Mouse (Mus musculus) T-helper 2 cell (primary cell): Measurements from ENCODE around the gene Specc1.

Experiments
- in situ Hi-C: fragments of 300-600 bp; cut with MboI, MseI; formaldehyde crosslinking; loops from one replicate; pipeline ENCODE4 v1.15.1; 2025; ENCODE audit warnings: high pct_unique_total_duplicates

Gene Specc1

GRCm38 (mm10) chr11:62240631-62241261, 284.2 kb downstream of the Specc1 start:
- in situ Hi-C loops: no loop called here

DNA sequence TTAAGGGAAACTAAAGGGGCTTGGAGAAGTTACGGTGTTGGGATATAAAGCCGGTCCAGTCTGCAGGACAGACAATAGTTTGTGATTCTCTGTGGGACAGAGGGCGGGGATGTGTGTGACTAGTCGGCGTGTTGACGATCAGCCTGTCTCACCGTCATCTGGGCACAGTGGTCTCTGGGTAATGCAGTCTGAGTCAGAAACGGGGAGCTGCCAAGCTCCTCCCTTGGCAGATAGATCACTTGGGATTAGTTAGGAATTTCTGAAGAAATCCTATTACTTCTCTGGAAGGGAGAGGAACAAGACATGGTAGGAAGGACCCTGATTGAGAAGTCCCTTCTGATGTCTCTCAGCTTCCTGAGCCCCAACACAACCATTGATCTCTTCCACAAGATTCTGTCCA, 287.3 kb downstream of the Specc1 start:
- in situ Hi-C loops: no loop called here

DNA sequence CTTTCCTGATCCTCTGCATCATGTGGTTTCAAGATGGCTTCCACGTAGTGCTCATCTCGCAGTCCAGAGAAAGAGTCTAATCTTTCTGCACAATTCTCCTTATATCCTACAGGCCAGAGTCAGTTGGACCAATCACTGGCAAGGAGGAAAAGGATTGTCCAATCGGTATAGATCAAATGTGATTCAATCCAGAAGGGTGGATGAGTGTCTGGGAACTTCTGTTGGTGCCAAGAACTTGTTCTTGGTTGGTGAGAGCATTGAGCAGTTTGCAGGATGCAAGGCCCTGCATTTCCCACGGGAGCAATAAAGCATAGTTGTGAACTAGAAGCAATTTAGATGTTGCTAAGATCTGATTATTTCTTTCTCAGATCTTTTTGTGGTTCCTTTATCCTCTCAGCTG, 287.9 kb downstream of the Specc1 start:
- in situ Hi-C loops: no loop called here

DNA sequence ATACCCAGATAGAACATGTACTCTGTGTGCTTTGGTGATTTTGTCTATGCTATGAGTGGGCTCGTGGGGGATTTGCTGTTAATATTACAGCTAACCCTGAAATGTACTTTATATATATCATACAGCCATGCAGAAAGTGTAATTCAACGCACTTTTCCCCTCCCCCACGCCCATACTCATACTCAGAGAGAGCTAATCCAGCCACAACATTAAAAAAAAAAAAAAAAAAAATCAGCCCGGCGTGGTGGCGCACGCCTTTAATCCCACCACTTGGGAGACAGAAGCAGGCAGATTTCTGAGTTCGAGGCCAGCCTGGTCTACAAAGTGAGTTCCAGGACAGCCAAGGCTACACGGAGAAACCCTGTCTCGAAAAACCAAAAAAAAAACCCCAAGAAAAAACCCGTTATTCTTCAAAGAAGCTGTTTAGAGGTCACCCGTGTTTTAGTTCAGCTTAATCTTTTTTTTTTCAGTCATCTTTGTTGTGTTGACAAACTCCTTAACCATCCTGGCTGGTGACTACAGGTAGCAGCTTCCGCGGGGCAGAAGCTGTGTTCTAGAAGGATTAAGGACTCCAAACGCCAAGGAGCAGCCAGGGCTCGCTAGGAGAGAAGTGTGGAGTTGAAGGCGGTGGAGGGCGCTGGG, 291.3 kb downstream of the Specc1 start:
- in situ Hi-C loops: no loop called here

DNA sequence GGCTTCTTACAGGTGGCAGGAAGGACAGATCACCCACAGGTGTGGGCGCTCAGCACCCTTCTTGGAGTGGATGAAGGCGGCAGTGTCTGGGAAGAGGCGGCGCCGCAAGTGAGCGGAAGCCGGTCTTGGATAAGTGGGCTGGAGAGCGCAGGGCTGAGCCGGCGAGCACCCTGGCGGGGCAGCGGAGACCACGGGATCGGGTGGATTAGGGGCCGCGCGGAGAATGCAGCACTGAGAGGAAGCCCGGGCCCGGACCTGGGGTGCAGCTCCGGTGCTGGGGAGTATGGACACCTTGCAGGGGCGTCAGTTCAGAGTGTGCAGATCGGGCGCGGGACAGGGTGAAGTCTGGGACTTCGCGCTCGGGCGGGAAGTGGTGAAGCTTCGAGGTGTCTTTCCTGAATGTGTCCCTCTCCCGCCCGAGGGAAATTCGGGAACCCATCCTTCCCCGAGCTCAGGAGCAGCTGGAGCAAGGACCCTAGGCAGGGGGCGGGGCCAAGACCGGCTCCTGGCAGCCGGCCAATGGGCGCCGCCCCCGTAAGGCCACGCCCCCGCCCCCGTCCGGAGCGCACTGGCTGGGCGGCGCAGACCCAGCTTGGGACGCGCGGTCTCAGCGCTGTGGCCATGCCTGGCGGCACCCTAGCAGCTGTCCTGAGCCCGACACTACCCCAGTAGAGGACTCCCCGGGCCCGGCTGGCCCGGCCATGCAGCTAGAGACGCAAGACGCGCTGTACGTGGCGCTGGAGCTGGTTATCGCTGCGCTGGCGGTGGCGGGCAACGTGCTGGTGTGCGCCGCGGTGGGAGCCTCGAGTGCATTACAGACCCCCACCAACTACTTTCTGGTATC, 292.1 kb downstream of the Specc1 start, which contains the start of gene Adora2b:
Adora2b (plus strand) TSS at position 584 of the 844 bp plus-strand sequence.
- in situ Hi-C loops: no loop called here

DNA sequence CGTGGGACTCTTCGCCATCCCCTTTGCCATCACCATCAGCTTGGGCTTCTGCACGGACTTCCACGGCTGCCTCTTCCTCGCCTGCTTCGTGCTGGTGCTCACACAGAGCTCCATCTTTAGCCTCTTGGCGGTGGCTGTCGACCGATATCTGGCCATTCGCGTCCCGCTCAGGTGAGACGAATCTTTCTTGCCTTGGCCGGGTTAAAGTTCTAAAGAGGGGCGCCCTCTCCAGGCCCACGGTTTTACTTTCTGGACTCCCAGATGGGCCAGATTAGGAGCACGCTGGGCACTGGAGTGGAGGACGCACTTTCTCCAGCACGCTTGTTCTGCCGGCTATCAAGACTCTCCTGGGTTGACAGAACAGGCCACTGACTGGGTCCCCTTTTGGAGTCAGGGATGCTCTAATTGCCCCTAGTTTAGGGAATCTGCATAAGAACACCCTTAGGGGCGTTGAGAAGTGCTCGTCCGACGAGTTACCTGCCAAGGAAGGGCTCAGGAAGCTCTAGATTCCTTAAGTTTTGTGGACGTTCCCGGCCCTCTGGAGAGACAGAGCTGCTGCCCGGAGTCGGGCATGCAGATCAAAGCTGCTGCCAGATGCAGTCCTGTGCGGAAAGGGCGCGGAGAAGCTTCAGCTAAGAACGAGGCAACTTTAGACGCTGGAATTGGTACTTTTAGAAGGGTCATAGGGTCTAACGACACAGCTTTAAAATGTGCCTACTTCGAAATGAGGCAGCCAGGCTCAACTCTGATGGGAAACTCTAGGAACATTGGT, 292.9 kb downstream of the Specc1 start:
- in situ Hi-C loops: no loop called here

GRCm38 (mm10) chr11:62251047-62251446, 294.5 kb downstream of the Specc1 start:
- in situ Hi-C loops: no loop called here

- in situ Hi-C loops: no loop called here
Measured at GRCm38 (mm10) chr11:62253380-62253779, 296.8 kb downstream of the Specc1 start.

- in situ Hi-C loops: no loop called here
Measured at GRCm38 (mm10) chr11:62259214-62259613, 302.7 kb downstream of the Specc1 start.

DNA sequence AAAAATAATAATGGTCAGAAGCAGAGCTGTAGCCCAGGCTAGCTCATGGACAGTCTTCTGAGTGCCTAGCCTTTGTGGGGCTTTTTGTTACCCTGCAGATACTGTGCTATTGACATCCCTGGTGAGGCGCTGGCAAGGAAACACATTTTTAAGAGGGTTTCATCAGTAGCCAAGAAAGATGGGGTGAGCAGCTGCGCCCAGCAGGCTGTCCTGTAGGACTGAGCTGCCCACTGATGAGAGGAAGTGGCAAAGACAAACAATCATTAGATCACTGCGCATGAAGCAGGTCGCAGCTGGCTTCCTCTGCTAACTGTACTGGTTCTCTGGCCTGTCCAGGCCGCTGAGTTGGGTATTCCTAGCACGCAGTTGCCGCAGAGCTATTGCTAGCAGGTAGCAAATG, 307.0 kb downstream of the Specc1 start:
- in situ Hi-C loops: no loop called here

- in situ Hi-C loops: no loop called here
Measured at GRCm38 (mm10) chr11:62264018-62264417, 307.5 kb downstream of the Specc1 start.

GRCm38 (mm10) chr11:62265642-62266041, 309.1 kb downstream of the Specc1 start:
- in situ Hi-C loops: no loop called here

DNA sequence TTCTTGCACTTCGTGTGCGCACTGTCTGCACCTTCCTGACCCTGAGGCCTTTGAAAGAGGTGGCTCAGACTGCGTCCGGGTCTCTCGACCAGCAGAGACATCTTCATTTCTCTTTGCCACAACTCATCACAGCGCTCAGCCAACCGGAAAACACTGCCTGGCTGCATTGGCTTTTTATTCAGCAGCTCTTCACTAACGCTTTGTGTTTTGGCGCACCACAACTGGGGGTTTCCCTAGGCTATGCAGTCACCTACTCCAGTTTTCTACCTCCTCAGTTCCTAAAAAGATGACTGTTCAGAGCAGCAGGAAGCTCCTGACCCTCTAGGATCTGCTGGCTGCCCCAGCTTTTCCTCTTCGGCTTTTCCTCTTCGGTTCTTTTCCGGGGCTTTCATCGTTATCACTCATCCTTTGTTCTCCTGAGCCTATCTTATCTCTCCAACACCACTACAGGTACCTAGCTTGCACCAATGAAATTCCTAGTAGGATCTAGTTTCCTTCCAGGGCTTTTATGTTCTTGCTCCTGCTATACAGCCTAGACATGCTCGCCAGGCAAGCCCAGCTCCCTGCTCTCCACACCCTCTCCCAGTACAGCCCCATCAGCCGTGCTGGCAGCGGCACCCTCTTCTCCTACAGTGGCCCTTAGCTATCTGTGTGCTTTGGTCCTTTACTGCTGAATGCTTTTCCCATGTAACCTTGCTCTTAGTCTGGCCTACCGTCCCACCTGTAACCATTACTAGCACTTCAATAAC, 310.1 kb downstream of the Specc1 start:
- in situ Hi-C loops: no loop called here

GRCm38 (mm10) chr11:62268381-62268780, 311.8 kb downstream of the Specc1 start:
- in situ Hi-C loops: no loop called here

GRCm38 (mm10) chr11:62269097-62269496, 312.5 kb downstream of the Specc1 start:
- in situ Hi-C loops: no loop called here

DNA sequence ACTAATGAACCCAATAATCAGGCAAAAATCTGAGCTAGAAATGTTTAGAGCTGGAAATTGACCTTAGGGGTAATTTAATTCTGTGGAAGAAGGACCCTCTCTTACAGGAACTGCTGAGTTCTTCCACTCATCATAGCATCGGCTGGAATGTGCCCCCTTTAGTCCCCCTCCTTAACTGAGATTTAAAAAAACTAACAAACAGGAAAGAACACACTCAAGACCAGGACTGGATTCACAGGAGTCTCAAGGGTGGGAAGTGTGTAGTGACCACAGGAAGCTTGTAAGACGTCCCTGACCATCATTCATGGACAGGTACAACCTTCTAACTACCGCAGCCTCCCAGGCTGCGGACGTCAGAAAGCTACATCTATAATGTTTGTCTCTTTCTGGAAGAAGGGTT, 314.3 kb downstream of the Specc1 start:
- in situ Hi-C loops: no loop called here
